Mouse (Mus musculus) heart, adult 11 months (tissue): ENCODE results near the gene Gm21190.
"Not testable (repeated sequence)": the region's sequence is repeated elsewhere in the genome, so short reads cannot be mapped to it uniquely, and the experiment has no call there.

ENCODE experiments used
- DNase-seq: peaks from one replicate; pipeline ENCODE4 v3.0.0; 2022

Gene Gm21190

DNA sequence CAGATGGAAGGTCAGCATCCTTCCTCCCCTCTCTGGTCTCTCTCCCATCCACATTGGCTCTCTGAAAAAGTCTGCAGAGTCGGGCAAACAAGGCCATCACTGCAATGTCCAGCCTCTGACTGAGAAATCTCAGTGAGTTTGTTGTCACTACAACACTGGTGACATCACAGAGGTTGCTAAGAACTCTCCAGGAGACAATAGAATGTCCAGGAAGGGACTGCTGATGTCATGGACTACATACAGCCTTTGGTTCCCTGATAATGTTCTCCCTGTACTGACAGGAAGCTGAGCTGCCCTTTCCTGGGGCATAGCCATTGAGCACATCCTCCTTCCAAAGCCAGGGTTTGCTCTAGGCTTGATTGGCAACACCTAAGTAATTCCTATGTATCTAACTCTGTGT is at the start of gene Gm21190:
TSS of gene Gm21190 (minus strand) at position 101 of the 400 bp plus-strand sequence.
- not testable (repeated sequence) for DNase-seq

- not testable (repeated sequence) for DNase-seq
Measured at GRCm38 (mm10) chr5:15577033-15577432, 48.0 kb upstream of the Gm21190 start, which contains the start of gene Gm21083. Gene Gm21083 (plus strand): TSS chr5:15577333.

- not testable (repeated sequence) for DNase-seq
Measured at GRCm38 (mm10) chr5:15573735-15574134, 44.7 kb upstream of the Gm21190 start.

- not testable (repeated sequence) for DNase-seq
Measured at GRCm38 (mm10) chr5:15561425-15562264, 32.6 kb upstream of the Gm21190 start.

DNA sequence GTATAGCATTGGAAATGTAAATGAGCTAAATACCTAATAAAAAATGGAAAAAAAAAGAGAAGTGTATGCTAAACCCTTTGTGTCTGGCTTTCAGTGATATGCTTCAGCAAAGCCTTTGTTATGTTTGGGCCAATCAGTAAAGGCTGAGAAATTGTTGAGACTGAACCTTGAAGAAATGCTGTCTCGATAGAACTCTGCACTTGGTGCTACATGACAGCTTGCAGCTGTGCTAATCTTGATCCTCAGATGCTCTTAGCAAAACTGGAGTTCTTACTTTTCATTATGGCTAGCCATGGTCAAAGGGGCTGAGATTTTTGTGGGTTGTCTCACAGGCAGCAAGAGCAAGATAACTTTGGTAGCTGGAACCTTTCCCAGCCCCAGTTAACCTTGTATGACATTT is 29.6 kb upstream of the Gm21190 start:
- not testable (repeated sequence) for DNase-seq

DNA sequence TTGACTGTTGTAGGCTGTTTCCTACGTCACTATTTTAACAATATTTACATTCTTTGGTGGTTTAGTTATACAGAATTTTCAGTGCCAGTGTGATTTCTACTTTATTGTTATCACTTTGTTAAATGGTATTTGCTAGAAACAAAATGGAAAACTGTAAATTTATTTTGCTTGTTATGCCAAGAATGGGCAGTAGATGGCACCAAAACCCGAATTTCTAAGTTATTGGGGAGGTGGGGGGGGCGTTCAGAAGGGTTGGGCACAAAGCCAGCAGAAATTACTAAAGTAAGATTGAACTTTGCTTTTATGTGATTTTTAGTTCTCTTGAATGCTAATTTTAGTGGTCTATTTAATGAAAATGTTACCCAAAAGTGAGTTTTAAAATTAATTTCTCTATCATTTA is 20.6 kb upstream of the Gm21190 start:
- not testable (repeated sequence) for DNase-seq

DNA sequence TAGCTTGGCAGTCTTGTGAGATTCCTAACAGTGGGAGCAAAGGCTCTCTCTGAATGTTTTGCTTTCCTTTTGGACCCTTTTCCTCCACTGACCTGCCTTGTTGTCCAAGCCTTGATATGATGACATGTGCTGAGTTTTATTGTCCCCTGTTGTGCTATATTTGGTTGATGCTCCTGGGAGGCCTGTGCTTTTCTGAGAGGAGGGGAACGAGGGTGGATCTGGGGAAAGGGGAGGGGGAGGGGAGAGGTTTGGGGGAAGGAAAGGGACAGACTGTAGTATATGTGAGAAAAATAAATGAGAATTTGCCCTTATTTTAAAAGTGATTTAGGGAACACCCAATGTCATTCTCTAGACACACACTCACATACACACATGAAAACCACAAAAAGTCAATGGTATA is 20.1 kb upstream of the Gm21190 start:
- not testable (repeated sequence) for DNase-seq

- not testable (repeated sequence) for DNase-seq
Measured at GRCm38 (mm10) chr5:15548642-15549041, 19.6 kb upstream of the Gm21190 start.

DNA sequence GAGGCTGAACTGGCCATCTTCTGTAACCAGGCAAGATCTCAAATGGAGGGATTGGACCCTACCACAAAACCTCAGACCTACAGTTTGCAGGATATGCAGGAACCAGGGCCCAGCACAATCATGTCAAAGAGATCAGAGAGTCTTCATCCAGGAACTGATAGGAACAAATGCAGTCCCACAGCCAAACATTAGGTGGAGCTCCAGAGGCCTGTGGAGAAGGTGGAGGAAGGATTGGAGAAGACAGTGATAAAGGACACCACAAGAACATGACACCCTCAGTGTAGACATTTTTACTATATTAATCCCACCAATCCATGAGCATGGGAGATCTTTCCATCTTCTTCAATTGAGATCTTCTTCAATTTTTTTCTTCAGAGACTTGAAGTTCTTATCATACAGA is 6.6 kb downstream of the Gm21190 start:
- not testable (repeated sequence) for DNase-seq

GRCm38 (mm10) chr5:15522028-15522427 is 7.0 kb downstream of the Gm21190 start:
- DNase-seq, result not testable (repeated sequence)

GRCm38 (mm10) chr5:15520418-15520817 is 8.6 kb downstream of the Gm21190 start:
- DNase-seq, result not testable (repeated sequence)

DNA sequence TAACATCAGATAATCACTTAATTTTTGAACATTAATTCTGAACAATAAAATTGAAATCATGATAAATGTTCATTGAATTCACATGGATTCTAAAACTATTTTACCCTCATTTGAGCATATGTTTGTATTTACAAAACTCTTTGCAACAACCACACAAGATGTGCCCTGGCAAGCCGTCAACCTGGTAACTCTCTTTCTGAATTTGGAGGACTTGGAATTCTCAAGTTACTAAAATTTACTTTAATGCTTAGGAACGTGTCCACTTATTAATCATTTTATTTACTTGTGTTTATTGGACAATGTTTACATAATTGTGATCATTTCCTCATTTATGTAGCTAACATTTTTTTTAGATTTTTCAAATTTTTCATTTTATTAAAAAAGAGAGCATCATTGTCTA is 11.9 kb downstream of the Gm21190 start:
- not testable (repeated sequence) for DNase-seq

GRCm38 (mm10) chr5:15512236-15512635 is 16.8 kb downstream of the Gm21190 start:
- DNase-seq, result not testable (repeated sequence)

GRCm38 (mm10) chr5:15509911-15510310 is 19.1 kb downstream of the Gm21190 start:
- not testable (repeated sequence) for DNase-seq

- DNase-seq, result not testable (repeated sequence)
Measured at GRCm38 (mm10) chr5:15508460-15509451, 20.3 kb downstream of the Gm21190 start.

- DNase-seq, result not testable (repeated sequence)
Measured at GRCm38 (mm10) chr5:15507757-15508459, 21.1 kb downstream of the Gm21190 start.

GRCm38 (mm10) chr5:15507309-15507619 is 21.8 kb downstream of the Gm21190 start:
- no peak for DNase-seq

- no peak for DNase-seq
Measured at GRCm38 (mm10) chr5:15506575-15507308, 22.3 kb downstream of the Gm21190 start.

DNA sequence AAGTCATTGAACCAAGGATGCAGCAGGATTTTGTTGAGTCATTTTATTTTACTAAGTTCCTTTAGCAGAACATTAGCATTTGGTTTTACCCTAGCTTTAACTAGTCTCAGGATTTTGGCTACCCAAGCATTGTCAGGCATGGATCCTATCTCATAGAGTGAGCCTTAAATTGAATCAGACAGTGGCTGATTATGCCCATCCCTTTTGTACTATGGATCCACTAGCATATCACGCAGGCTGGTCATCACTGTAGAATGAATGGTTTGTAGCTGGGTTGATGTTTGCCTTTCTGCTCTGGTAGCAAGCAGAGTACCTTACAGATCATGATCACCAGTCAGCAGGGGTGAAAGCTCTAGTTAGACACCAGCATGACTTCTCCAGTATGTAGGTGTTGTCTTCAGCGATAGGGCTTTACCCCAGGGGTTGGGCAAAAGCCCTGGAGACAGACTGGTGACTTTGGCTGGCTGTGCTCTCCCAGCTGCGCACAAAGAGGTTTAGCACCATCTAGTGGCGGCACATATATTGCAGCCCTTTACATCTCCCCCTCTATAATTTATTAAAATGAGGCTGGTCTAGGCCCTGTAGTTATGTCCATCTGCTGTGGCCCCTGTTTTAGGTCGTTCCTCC is 30.1 kb downstream of the Gm21190 start:
- DNase-seq, result not testable (repeated sequence)

- DNase-seq, result not testable (repeated sequence)
Measured at GRCm38 (mm10) chr5:15498350-15498749, 30.7 kb downstream of the Gm21190 start.

DNA sequence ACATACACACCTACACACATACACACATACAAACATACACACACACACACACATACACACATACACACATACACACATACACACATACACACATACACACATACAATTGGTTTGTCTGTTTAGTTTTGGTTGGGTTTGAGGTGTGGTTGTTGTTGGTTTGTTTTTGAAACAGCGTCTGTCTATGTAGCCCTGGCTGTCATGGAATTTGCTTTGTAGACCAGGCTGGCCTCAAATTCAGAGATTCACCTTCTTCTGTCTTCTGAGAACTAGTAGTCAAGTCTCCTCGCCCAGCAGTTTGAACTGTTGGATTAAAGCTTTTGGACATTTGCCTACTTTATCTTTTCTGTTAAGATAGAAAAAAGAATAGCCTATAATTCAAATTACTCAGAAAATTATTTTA is 38.1 kb downstream of the Gm21190 start:
- not testable (repeated sequence) for DNase-seq
